Mouse (Mus musculus) intestine, postnatal 0 days (tissue): ENCODE measurements at regions not wholly inside any gene's neighbourhood (a gene's known extent, or its start where the extent isn't known, plus 50 kb on each side); places are given as distances from the start of the nearest gene placed in this dataset.

Source experiments
- ATAC-seq: fragments of 200-750 bp; cut with Nextera tagmentation; 2 replicates; pipeline ENCODE4 v1.8.0; 2017; ENCODE audit warnings: mild to moderate bottlenecking, moderate TSS enrichment, moderate library complexity
- H3K27ac ChIP-seq: fragments of 300-500 bp; sonication (generic); 2 replicates; pipeline ENCODE4 v1.5.1; 2014; ENCODE audit warnings: mild to moderate bottlenecking, low read depth, low read length, moderate library complexity
- H3K27me3 ChIP-seq: fragments of 300-500 bp; sonication (generic); replicated peaks from 2 replicates; pipeline ENCODE4 v1.6.1; 2014; ENCODE audit warnings: low read length, mixed read lengths; ENCODE audit not compliant: control insufficient read depth, insufficient read depth
- H3K36me3 ChIP-seq: fragments of 300-500 bp; sonication (generic); 2 replicates; pipeline ENCODE4 v1.6.1; 2014; ENCODE audit warnings: mild to moderate bottlenecking, moderate library complexity; ENCODE audit not compliant: control insufficient read depth, insufficient read depth
- H3K4me1 ChIP-seq: fragments of 300-500 bp; sonication (generic); replicated peaks from 2 replicates; pipeline ENCODE4 v1.6.1; 2014; ENCODE audit warnings: antibody characterized with exemption, low read length, mixed read lengths; ENCODE audit not compliant: control insufficient read depth, insufficient read depth
- H3K4me2 ChIP-seq: fragments of 300-500 bp; sonication (generic); replicated peaks from 2 replicates; pipeline ENCODE4 v1.6.1; 2014; ENCODE audit warnings: low read depth, mild to moderate bottlenecking, moderate library complexity
- H3K4me3 ChIP-seq: fragments of 300-500 bp; sonication (generic); 2 replicates; pipeline ENCODE4 v1.5.1; 2014; ENCODE audit warnings: low read depth, low read length
- H3K9ac ChIP-seq: fragments of 300-500 bp; sonication (generic); 2 replicates; pipeline ENCODE4 v1.6.1; 2014; ENCODE audit warnings: mild to moderate bottlenecking, low read depth, low read length
- H3K9me3 ChIP-seq: fragments of 300-500 bp; sonication (generic); 2 replicates; pipeline ENCODE4 v1.6.1; 2016; ENCODE audit warnings: mixed run types; ENCODE audit not compliant: control insufficient read depth
- CTCF ChIP-seq: sonication (generic); IDR thresholded peaks from 2 replicates; pipeline ENCODE4 v1.5.1; 2016; ENCODE audit warnings: low read depth, mild to moderate bottlenecking, control low read depth, antibody characterized with exemption, moderate library complexity
- WGBS: fragments of 180-500 bp; shearing (Covaris S2); extraction: QIAGEN DNeasy Blood & Tissue Kit; methylation state at CpG from one replicate; pipeline ENCODE4 v1.1.7; 2014; 5-methylcytosine and 5-hydroxymethylcytosine counted together

DNA sequence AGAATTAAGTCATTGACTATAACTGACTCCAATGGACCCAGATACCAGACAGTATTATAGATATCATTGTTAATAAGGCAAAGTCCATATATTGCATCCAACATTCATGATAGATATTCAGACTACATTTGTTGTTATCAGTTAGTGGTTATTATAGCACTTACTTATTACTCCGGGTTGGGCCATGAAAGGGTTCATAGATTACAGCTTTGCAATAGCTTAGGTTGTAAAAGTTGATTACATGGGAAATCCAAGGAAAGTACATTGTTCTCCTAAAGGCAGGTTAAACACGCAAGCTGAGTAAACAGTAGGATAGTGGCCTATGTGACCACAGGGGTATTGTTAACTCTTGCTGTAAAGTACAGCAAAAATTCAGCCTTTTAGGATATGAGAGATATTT, 89.3 kb upstream of the Actbl2 start:
- no peak overlapping the region for H3K9ac ChIP-seq
- 40% methylated on average over 2 of the region's 2 CpGs for WGBS
- H3K27ac ChIP-seq, result no peak overlapping the region
- H3K27me3 ChIP-seq, result no peaks in the 10 kb centered on the region
- peak; percentile 95 for ATAC-seq
- no peak overlapping the region for H3K4me3 ChIP-seq
- TF ChIP-seq CTCF, result no peak
- H3K4me2 ChIP-seq, result no peak overlapping the region
- H3K36me3 ChIP-seq, result no peaks in the 10 kb centered on the region
- H3K4me1 ChIP-seq, result 0 out of 2 replicates have a peak, but pooled peaks cover 3% of the 10 kb centered on the region
- no peaks in the 10 kb centered on the region for H3K9me3 ChIP-seq

DNA sequence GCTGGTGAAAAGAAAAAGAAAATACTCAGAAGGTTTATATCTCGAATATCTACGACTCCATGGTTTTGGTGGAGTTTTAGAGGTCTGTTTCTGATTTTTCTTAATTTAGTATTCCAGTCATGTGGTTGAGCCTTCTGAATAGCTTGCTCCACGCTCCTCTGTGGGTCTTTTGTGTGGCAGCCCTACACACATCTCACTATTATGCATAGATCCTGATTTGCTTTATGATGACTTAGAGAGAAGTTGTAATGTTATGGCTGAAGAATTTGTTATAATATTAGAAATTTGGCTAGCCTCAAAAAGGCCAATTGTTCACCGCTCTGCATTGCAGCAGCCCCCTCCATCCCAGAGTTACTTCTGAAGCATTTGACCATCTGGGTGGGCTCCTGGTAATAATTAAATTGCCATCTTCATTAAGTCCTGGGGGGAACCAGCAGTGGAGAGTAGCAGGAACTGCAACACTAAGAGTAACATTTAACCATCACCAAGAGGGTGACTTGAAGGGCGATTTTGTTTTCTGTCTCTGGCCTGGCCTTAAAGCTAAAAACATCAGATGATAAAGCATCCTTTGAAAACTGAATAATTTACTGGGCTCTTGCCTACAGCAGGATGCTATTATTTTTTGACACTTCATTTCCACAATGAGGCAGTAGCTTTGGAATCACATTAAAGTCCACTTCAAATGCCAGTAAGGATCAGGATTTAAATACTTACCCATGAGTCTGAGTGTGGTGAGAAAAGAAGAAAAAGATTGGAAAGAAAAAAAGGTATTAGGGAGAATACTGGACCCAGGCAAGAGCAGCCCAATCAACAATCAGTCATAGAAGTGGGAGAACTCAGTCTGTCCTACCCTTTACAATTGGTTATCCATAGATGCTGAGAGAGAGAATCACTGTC, 84.3 kb upstream of the Actbl2 start:
- H3K27ac ChIP-seq, result no peak overlapping the region
- no peaks in the 10 kb centered on the region for H3K9me3 ChIP-seq
- 0 out of 2 replicates have a peak, but pooled peaks cover 3% of the 10 kb centered on the region for H3K4me1 ChIP-seq
- H3K4me3 ChIP-seq, result no peak overlapping the region
- H3K9ac ChIP-seq, result no peak overlapping the region
- WGBS, result 92% methylated on average over 5 of the region's 5 CpGs
- H3K36me3 ChIP-seq, result no peaks in the 10 kb centered on the region
- H3K4me2 ChIP-seq, result no peak overlapping the region
- TF ChIP-seq CTCF, result no peak
- ATAC-seq, result no peak
- no peaks in the 10 kb centered on the region for H3K27me3 ChIP-seq

DNA sequence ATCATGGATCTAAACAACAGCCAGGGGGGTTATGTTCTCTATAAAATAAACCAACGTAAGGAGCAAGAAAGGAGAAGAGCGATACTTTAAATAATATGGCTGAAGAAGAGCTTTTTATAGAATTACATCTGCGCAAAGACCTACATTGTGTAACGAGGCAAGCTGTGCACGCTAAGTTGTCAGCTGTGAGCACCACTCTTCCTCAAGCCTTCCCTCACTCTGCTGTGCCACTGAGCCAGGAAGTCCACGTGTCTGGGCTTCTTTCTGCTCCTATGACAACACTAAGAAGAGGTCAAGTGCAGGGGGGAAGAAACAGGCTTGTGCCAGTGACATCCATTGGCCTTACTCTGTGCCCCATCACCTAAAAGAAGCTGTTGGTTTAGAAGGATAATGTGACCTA, 75.6 kb upstream of the Actbl2 start:
- no peak for ATAC-seq
- no peak for TF ChIP-seq CTCF
- no peak overlapping the region for H3K4me3 ChIP-seq
- no peaks in the 10 kb centered on the region for H3K36me3 ChIP-seq
- H3K4me2 ChIP-seq, result no peak overlapping the region
- no peak overlapping the region for H3K9ac ChIP-seq
- no peaks in the 10 kb centered on the region for H3K4me1 ChIP-seq
- H3K9me3 ChIP-seq, result no peaks in the 10 kb centered on the region
- H3K27ac ChIP-seq, result no peak overlapping the region
- WGBS, result 84% methylated on average over 6 of the region's 6 CpGs
- H3K27me3 ChIP-seq, result no peaks in the 10 kb centered on the region

DNA sequence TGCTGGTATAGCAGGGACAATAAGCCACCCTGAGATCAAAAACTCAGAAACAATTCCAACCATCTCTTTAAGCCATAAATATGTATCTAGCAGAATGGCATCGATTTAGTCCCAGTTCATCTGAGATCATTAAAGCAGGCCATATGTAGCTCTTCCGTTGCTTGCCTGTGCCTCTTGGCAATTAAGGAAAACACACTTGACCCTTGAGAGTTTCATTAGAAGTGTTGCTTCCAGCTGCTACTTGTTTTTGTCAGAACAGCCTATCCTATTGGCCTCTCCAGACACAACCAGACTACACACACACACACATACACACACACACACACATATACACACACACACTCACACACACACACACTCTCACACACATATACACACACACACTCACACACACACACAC, 71.5 kb upstream of the Actbl2 start:
- H3K4me1 ChIP-seq, result no peaks in the 10 kb centered on the region
- H3K27me3 ChIP-seq, result no peaks in the 10 kb centered on the region
- WGBS, result 64% methylated on average over 2 of the region's 2 CpGs
- no peak overlapping the region for H3K4me3 ChIP-seq
- no peak overlapping the region for H3K27ac ChIP-seq
- no peak for TF ChIP-seq CTCF
- H3K9me3 ChIP-seq, result no peaks in the 10 kb centered on the region
- ATAC-seq, result no peak
- no peak overlapping the region for H3K4me2 ChIP-seq
- H3K36me3 ChIP-seq, result no peaks in the 10 kb centered on the region
- H3K9ac ChIP-seq, result no peak overlapping the region

DNA sequence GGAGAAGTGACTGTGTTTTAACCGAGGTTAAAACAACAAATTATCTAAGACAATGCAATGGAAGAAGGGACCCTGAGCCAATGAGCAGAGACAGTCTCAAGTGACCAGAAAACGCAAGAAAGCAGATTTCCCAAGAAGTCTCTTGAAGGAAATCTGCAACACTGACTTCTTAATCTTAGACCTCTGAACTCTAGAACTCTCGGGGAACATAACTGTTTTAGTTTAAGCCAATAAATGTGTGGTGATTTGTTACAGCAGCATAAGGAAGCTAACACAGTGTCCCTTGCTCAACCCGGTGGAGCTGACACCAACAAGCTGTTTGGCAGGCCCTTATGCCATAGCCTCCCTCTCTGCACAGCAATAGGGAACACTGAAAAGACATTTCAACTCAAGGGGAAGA, 69.0 kb upstream of the Actbl2 start:
- Histone ChIP-seq H3K4me1 (no peaks in the 10 kb centered on the region), H3K9ac (no peak overlapping the region), H3K36me3 (no peaks in the 10 kb centered on the region), H3K4me3 (no peak overlapping the region), H3K27ac (no peak overlapping the region), H3K27me3 (no peaks in the 10 kb centered on the region), H3K9me3 (no peaks in the 10 kb centered on the region), H3K4me2 (no peak overlapping the region)
- WGBS, result 48% methylated on average over 4 of the region's 4 CpGs
- no peak for TF ChIP-seq CTCF
- ATAC-seq, result no peak

DNA sequence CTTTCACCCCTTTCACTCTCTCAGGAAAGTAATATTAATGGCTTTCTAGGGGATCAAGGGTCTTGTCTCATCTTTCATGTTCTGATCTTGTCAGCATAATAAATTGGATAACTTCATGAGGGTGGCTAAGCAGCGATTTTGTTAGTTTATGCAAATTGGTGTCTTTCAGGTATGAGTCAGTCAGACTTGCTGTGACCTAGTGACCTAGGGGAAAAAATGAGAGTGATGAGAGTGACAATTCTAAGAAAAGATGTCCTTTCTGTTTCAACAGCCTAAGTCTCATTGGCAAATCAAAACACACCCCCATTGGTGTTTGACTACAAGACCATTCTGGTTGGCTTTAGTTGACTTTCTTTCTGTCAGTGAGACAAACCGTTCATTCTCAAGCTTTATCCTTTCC, 68.0 kb upstream of the Actbl2 start:
- no peak for ATAC-seq
- Histone ChIP-seq H3K36me3 (no peaks in the 10 kb centered on the region), H3K27me3 (no peaks in the 10 kb centered on the region), H3K4me2 (no peak overlapping the region), H3K27ac (no peak overlapping the region), H3K9me3 (no peaks in the 10 kb centered on the region), H3K9ac (no peak overlapping the region), H3K4me3 (no peak overlapping the region), H3K4me1 (no peaks in the 10 kb centered on the region)
- no peak for TF ChIP-seq CTCF
- WGBS, result 91% methylated on average over 2 of the region's 2 CpGs

DNA sequence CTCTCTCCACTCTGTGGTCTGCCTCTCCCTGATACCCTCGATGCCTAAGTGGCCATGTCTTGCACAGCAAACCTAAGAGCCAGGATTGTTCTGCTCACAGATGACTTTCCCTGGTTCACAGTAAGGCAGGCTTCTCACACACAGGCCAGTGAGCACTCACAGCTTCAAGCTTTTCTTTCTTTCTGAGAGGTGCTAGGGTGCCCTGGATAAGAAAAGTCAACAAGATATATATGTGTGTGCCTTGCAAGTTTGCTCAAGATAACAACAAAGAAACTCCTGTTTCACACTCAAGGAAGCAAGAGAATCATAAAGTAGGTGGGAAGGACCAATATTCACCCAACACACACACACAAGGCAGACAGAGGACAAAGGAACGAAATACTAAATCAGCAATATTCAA, 60.9 kb upstream of the Actbl2 start:
- Histone ChIP-seq H3K4me1 (no peaks in the 10 kb centered on the region), H3K4me3 (no peak overlapping the region), H3K27me3 (no peaks in the 10 kb centered on the region), H3K9me3 (no peaks in the 10 kb centered on the region), H3K9ac (no peak overlapping the region), H3K36me3 (no peaks in the 10 kb centered on the region), H3K27ac (no peak overlapping the region), H3K4me2 (no peak overlapping the region)
- peak; percentile 87 for ATAC-seq
- no peak for TF ChIP-seq CTCF
- 40% methylated on average over 2 of the region's 2 CpGs for WGBS
